Mouse (Mus musculus): ENCODE measurements at regions not wholly inside any gene's neighbourhood (a gene's known extent, or its start where the extent isn't known, plus 50 kb on each side); places are given as distances from the start of the nearest gene placed in this dataset.

GRCm38 (mm10) chr3:58162238-58162637 is 252.3 kb upstream of the Tsc22d2 start:
- 35% methylated on average over 10 of the region's 10 CpGs for WGBS
- Histone ChIP-seq H3K4me1 (replicated peaks; ENCODE audit: control insufficient read depth, insufficient read depth, low read length) (no peaks in the 10 kb centered on the region), H3K4me2 (replicated peaks) (no peak overlapping the region), H3K27me3 (ENCODE audit: control insufficient read depth, insufficient read depth, low read length) (no peaks in the 10 kb centered on the region), H3K36me3 (replicated peaks; ENCODE audit: control insufficient read depth, insufficient read depth) (no peaks in the 10 kb centered on the region), H3K27ac (no peak overlapping the region), H3K9ac (no peak overlapping the region), H3K9me3 (ENCODE audit: control insufficient read depth, low read length) (no peaks in the 10 kb centered on the region), H3K4me3 (replicated peaks; ENCODE audit: low read length) (no peak overlapping the region)
- ATAC-seq (ENCODE audit: low FRiP score): no peak
- no peak for DNase-seq (ENCODE audit: low spot score)

- ATAC-seq (ENCODE audit: low FRiP score) (peak; percentile 52; the same call in 1 of the 2 replicates), DNase-seq (ENCODE audit: low spot score) (peak; percentile 87)
- Histone ChIP-seq H3K4me1 (replicated peaks; ENCODE audit: control insufficient read depth, insufficient read depth, low read length) (no peaks in the 10 kb centered on the region), H3K27ac (no peak overlapping the region), H3K36me3 (replicated peaks; ENCODE audit: control insufficient read depth, insufficient read depth) (no peaks in the 10 kb centered on the region), H3K4me2 (replicated peaks) (no peak overlapping the region), H3K9ac (no peak overlapping the region), H3K9me3 (ENCODE audit: control insufficient read depth, low read length) (no peaks in the 10 kb centered on the region), H3K27me3 (ENCODE audit: control insufficient read depth, insufficient read depth, low read length) (no peaks in the 10 kb centered on the region), H3K4me3 (replicated peaks; ENCODE audit: low read length) (no peak overlapping the region)
- 10% methylated on average over 10 of the region's 10 CpGs for WGBS
These were observed 250.7 kb upstream of the Tsc22d2 start for GRCm38 (mm10) chr3:58163806-58164205.

- H3K9me3 ChIP-seq (ENCODE audit: control insufficient read depth, low read length): no peaks in the 10 kb centered on the region
- ATAC-seq (ENCODE audit: low FRiP score): no peak
- H3K27me3 ChIP-seq (ENCODE audit: control insufficient read depth, insufficient read depth, low read length): no peaks in the 10 kb centered on the region
- H3K4me2 ChIP-seq (replicated peaks): no peak overlapping the region
- H3K4me1 ChIP-seq (replicated peaks; ENCODE audit: control insufficient read depth, insufficient read depth, low read length): no peaks in the 10 kb centered on the region
- H3K36me3 ChIP-seq (replicated peaks; ENCODE audit: control insufficient read depth, insufficient read depth): no peaks in the 10 kb centered on the region
- no peak overlapping the region for H3K27ac ChIP-seq
- DNase-seq (ENCODE audit: low spot score): no peak
- no peak overlapping the region for H3K9ac ChIP-seq
- no peak overlapping the region for H3K4me3 ChIP-seq (replicated peaks; ENCODE audit: low read length)
- 57% methylated on average over 2 of the region's 2 CpGs for WGBS
These were observed 247.9 kb upstream of the Tsc22d2 start for GRCm38 (mm10) chr3:58166628-58167027.

- WGBS: 89% methylated on average over 3 of the region's 3 CpGs
- DNase-seq (ENCODE audit: low spot score) (no peak), ATAC-seq (ENCODE audit: low FRiP score) (no peak)
- Histone ChIP-seq H3K4me2 (replicated peaks) (no peak overlapping the region), H3K9ac (no peak overlapping the region), H3K4me3 (replicated peaks; ENCODE audit: low read length) (no peak overlapping the region), H3K4me1 (replicated peaks; ENCODE audit: control insufficient read depth, insufficient read depth, low read length) (no peaks in the 10 kb centered on the region), H3K36me3 (replicated peaks; ENCODE audit: control insufficient read depth, insufficient read depth) (no peaks in the 10 kb centered on the region), H3K27ac (no peak overlapping the region), H3K9me3 (ENCODE audit: control insufficient read depth, low read length) (no peaks in the 10 kb centered on the region), H3K27me3 (ENCODE audit: control insufficient read depth, insufficient read depth, low read length) (no peaks in the 10 kb centered on the region)
These were observed 247.4 kb upstream of the Tsc22d2 start for GRCm38 (mm10) chr3:58167121-58167520.

- no peaks in the 10 kb centered on the region for H3K4me1 ChIP-seq (replicated peaks; ENCODE audit: control insufficient read depth, insufficient read depth, low read length)
- DNase-seq (ENCODE audit: low spot score) (no peak), ATAC-seq (ENCODE audit: low FRiP score) (no peak)
- H3K4me3 ChIP-seq (replicated peaks; ENCODE audit: low read length): no peak overlapping the region
- 100% methylated on average over 1 of the region's 1 CpGs for WGBS
- no peak overlapping the region for H3K4me2 ChIP-seq (replicated peaks)
- no peaks in the 10 kb centered on the region for H3K27me3 ChIP-seq (ENCODE audit: control insufficient read depth, insufficient read depth, low read length)
- H3K27ac ChIP-seq: no peak overlapping the region
- H3K36me3 ChIP-seq (replicated peaks; ENCODE audit: control insufficient read depth, insufficient read depth): no peaks in the 10 kb centered on the region
- H3K9ac ChIP-seq: no peak overlapping the region
- no peaks in the 10 kb centered on the region for H3K9me3 ChIP-seq (ENCODE audit: control insufficient read depth, low read length)
These were observed 246.7 kb upstream of the Tsc22d2 start for GRCm38 (mm10) chr3:58167761-58168290.

- H3K9me3 ChIP-seq (ENCODE audit: control insufficient read depth, low read length): no peaks in the 10 kb centered on the region
- no peak overlapping the region for H3K27ac ChIP-seq
- ATAC-seq (ENCODE audit: low FRiP score): peak; percentile 31; the same call in 1 of the 2 replicates
- no peak overlapping the region for H3K4me3 ChIP-seq (replicated peaks; ENCODE audit: low read length)
- no peak overlapping the region for H3K4me2 ChIP-seq (replicated peaks)
- no peaks in the 10 kb centered on the region for H3K27me3 ChIP-seq (ENCODE audit: control insufficient read depth, insufficient read depth, low read length)
- 39% methylated on average over 14 of the region's 14 CpGs for WGBS
- H3K4me1 ChIP-seq (replicated peaks; ENCODE audit: control insufficient read depth, insufficient read depth, low read length): no peaks in the 10 kb centered on the region
- peak; percentile 50 for DNase-seq (ENCODE audit: low spot score)
- no peak overlapping the region for H3K9ac ChIP-seq
- no peaks in the 10 kb centered on the region for H3K36me3 ChIP-seq (replicated peaks; ENCODE audit: control insufficient read depth, insufficient read depth)
These were observed 245.9 kb upstream of the Tsc22d2 start for GRCm38 (mm10) chr3:58168522-58169185.

- H3K27me3 ChIP-seq (ENCODE audit: control insufficient read depth, insufficient read depth, low read length): no peaks in the 10 kb centered on the region
- DNase-seq (ENCODE audit: low spot score) (no peak), ATAC-seq (ENCODE audit: low FRiP score) (no peak)
- no peak overlapping the region for H3K4me3 ChIP-seq (replicated peaks; ENCODE audit: low read length)
- H3K36me3 ChIP-seq (replicated peaks; ENCODE audit: control insufficient read depth, insufficient read depth): no peaks in the 10 kb centered on the region
- no peaks in the 10 kb centered on the region for H3K9me3 ChIP-seq (ENCODE audit: control insufficient read depth, low read length)
- H3K4me1 ChIP-seq (replicated peaks; ENCODE audit: control insufficient read depth, insufficient read depth, low read length): no peaks in the 10 kb centered on the region
- H3K4me2 ChIP-seq (replicated peaks): no peak overlapping the region
- H3K27ac ChIP-seq: no peak overlapping the region
- WGBS: 83% methylated on average over 6 of the region's 6 CpGs
- no peak overlapping the region for H3K9ac ChIP-seq
These were observed 244.7 kb upstream of the Tsc22d2 start for GRCm38 (mm10) chr3:58169786-58170185.

- no peak overlapping the region for H3K27ac ChIP-seq
- H3K4me1 ChIP-seq (replicated peaks; ENCODE audit: control insufficient read depth, insufficient read depth, low read length): no peaks in the 10 kb centered on the region
- no peak overlapping the region for H3K4me2 ChIP-seq (replicated peaks)
- no peak for ATAC-seq (ENCODE audit: low FRiP score)
- H3K9me3 ChIP-seq (ENCODE audit: control insufficient read depth, low read length): no peaks in the 10 kb centered on the region
- no peak for DNase-seq (ENCODE audit: low spot score)
- H3K27me3 ChIP-seq (ENCODE audit: control insufficient read depth, insufficient read depth, low read length): no peaks in the 10 kb centered on the region
- H3K4me3 ChIP-seq (replicated peaks; ENCODE audit: low read length): no peak overlapping the region
- 94% methylated on average over 5 of the region's 5 CpGs for WGBS
- H3K9ac ChIP-seq: no peak overlapping the region
- no peaks in the 10 kb centered on the region for H3K36me3 ChIP-seq (replicated peaks; ENCODE audit: control insufficient read depth, insufficient read depth)
These were observed 242.4 kb upstream of the Tsc22d2 start for GRCm38 (mm10) chr3:58172096-58172495.

- no peak for DNase-seq (ENCODE audit: low spot score)
- Histone ChIP-seq H3K36me3 (replicated peaks; ENCODE audit: control insufficient read depth, insufficient read depth) (no peaks in the 10 kb centered on the region), H3K4me2 (replicated peaks) (no peak overlapping the region), H3K4me1 (replicated peaks; ENCODE audit: control insufficient read depth, insufficient read depth, low read length) (no peaks in the 10 kb centered on the region), H3K9ac (no peak overlapping the region), H3K27ac (no peak overlapping the region), H3K4me3 (replicated peaks; ENCODE audit: low read length) (no peak overlapping the region), H3K9me3 (ENCODE audit: control insufficient read depth, low read length) (no peaks in the 10 kb centered on the region), H3K27me3 (ENCODE audit: control insufficient read depth, insufficient read depth, low read length) (no peaks in the 10 kb centered on the region)
- no peak for ATAC-seq (ENCODE audit: low FRiP score)
- 68% methylated on average over 1 of the region's 1 CpGs for WGBS
These were observed 240.7 kb upstream of the Tsc22d2 start for GRCm38 (mm10) chr3:58173821-58174220.

GRCm38 (mm10) chr3:58181715-58182114 is 232.8 kb upstream of the Tsc22d2 start:
- no peak overlapping the region for H3K4me2 ChIP-seq (replicated peaks)
- no peak for ATAC-seq (ENCODE audit: low FRiP score)
- no peaks in the 10 kb centered on the region for H3K27me3 ChIP-seq (ENCODE audit: control insufficient read depth, insufficient read depth, low read length)
- no peak overlapping the region for H3K4me3 ChIP-seq (replicated peaks; ENCODE audit: low read length)
- 52% methylated on average over 3 of the region's 3 CpGs for WGBS
- DNase-seq (ENCODE audit: low spot score): no peak
- no peaks in the 10 kb centered on the region for H3K36me3 ChIP-seq (replicated peaks; ENCODE audit: control insufficient read depth, insufficient read depth)
- no peaks in the 10 kb centered on the region for H3K4me1 ChIP-seq (replicated peaks; ENCODE audit: control insufficient read depth, insufficient read depth, low read length)
- H3K9me3 ChIP-seq (ENCODE audit: control insufficient read depth, low read length): no peaks in the 10 kb centered on the region
- no peak overlapping the region for H3K9ac ChIP-seq
- H3K27ac ChIP-seq: no peak overlapping the region
